Mouse (Mus musculus) forebrain, embryonic 15.5 days (tissue): ENCODE data around the gene Pif1. TPM values are rescaled to one million over a fixed set of nuclear protein-coding genes. Genes with fewer than 3 reads are reported as not detected.
A peak's percentile ranks its signal among the peaks of the same experiment; 100 is the strongest.

ENCODE experiments used
- ATAC-seq: fragments of 200-750 bp; cut with Nextera tagmentation; replicated peaks from 2 replicates; pipeline ENCODE4 v1.8.0; 2017; ENCODE audit warnings: mild to moderate bottlenecking, moderate TSS enrichment, moderate library complexity
- H3K27ac ChIP-seq: fragments of 300-500 bp; sonication (generic); replicated peaks from 2 replicates; pipeline ENCODE4 v1.5.1; 2015; ENCODE audit warnings: mild to moderate bottlenecking, inconsistent platforms
- H3K27me3 ChIP-seq: fragments of 300-500 bp; sonication (generic); 2 replicates; pipeline ENCODE4 v1.6.1; 2015; ENCODE audit warnings: inconsistent platforms
- H3K36me3 ChIP-seq: fragments of 300-500 bp; sonication (generic); 2 replicates; pipeline ENCODE4 v1.6.1; 2015; ENCODE audit warnings: mild to moderate bottlenecking, inconsistent platforms
- H3K4me1 ChIP-seq: fragments of 300-500 bp; sonication (generic); 2 replicates; pipeline ENCODE4 v1.6.1; 2015; ENCODE audit warnings: inconsistent platforms
- H3K4me2 ChIP-seq: fragments of 300-500 bp; sonication (generic); replicated peaks from 2 replicates; pipeline ENCODE4 v1.6.1; 2015; ENCODE audit warnings: mild to moderate bottlenecking, inconsistent platforms
- H3K4me3 ChIP-seq: fragments of 300-500 bp; sonication (generic); 2 replicates; pipeline ENCODE4 v1.5.1; 2015; ENCODE audit warnings: mild to moderate bottlenecking, inconsistent platforms
- H3K9ac ChIP-seq: fragments of 300-500 bp; sonication (generic); replicated peaks from 2 replicates; pipeline ENCODE4 v1.6.1; 2015; ENCODE audit warnings: mild to moderate bottlenecking, inconsistent platforms
- H3K9me3 ChIP-seq: fragments of 300-500 bp; sonication (generic); 2 replicates; pipeline ENCODE4 v1.6.1; 2016; ENCODE audit warnings: inconsistent platforms
- WGBS: fragments of 180-500 bp; shearing (Covaris S2); methylation state at CpG from one replicate; pipeline ENCODE4 v1.1.7; 2015; ENCODE audit warnings: mixed read lengths; 5-methylcytosine and 5-hydroxymethylcytosine counted together
- polyA plus RNA-seq: library from polyadenylated mRNA; unstranded; fragments of >200 nt; fragmentation: Nextera tagmentation; extraction: Ambion mirVana; gene quantifications from 2 replicates; pipeline ENCODE4 v1.2.1, GENCODE M21; 2015

The Pif1 gene
- polyA plus RNA-seq, 1 experiment from 2014 or later = 11.8 TPM

DNA sequence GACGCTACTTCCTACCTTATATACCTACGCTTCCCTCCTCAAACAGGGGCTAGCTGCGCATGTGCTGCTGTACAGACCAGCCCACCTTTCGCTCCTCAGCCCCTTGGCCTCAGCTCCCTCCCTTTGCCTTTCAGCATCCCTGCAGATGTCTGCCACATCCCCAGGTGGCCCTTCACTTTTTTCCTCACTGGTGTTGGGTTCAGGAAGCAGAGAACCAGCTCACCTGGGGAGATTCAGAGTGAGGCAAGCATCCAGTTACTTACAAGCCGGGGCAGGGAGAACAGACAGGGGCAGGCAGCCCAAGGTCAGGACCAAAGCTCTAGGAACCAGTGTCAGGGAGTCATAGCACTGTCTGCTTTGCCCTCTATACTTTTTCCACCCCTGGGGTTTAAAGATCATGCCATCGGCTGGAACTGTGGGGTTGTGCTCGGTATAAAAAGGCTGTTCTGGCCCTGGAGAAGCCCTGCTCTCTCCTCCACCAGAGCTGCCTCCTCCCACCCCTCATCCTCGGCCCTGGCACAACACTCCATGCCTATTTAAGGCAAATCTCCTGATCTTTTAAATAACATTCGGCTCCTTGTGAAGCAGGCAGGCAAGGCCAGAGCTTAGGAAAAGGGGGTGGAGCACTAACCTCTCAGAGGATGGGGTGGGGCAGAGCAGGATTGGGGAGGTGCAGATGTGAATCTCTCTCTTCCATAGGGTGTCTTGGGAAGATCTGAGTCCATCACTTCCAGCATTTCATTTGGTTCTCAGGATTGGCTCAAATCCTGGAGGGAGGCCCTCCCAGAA is 19.6 kb downstream of the Pif1 start:
- no peak overlapping the region for H3K9ac ChIP-seq
- H3K4me2 ChIP-seq = no peak overlapping the region
- H3K9me3 ChIP-seq = no peaks in the 10 kb centered on the region
- WGBS = 40% methylated on average over 9 of the region's 9 CpGs
- no peaks in the 10 kb centered on the region for H3K27me3 ChIP-seq
- H3K27ac ChIP-seq = no peak overlapping the region
- no peak overlapping the region for H3K4me3 ChIP-seq
- H3K36me3 ChIP-seq = no peaks in the 10 kb centered on the region
- no peak for ATAC-seq
- H3K4me1 ChIP-seq = peaks cover 3% of the 10 kb centered on the region; the same call in 1 of the 2 replicates

GRCm38 (mm10) chr9:65607120-65607519 is 20.2 kb downstream of the Pif1 start:
- Histone ChIP-seq H3K27me3 (no peaks in the 10 kb centered on the region), H3K4me3 (no peak overlapping the region), H3K9ac (no peak overlapping the region), H3K36me3 (no peaks in the 10 kb centered on the region), H3K27ac (no peak overlapping the region), H3K4me1 (peaks cover 3% of the 10 kb centered on the region; the same call in 1 of the 2 replicates), H3K4me2 (no peak overlapping the region), H3K9me3 (no peaks in the 10 kb centered on the region)
- ATAC-seq = no peak
- 50% methylated on average over 2 of the region's 2 CpGs for WGBS

GRCm38 (mm10) chr9:65611969-65612486 is 25.1 kb downstream of the Pif1 start:
- H3K27ac ChIP-seq = no peak overlapping the region
- no peak overlapping the region for H3K4me3 ChIP-seq
- H3K9ac ChIP-seq = no peak overlapping the region
- no peak for ATAC-seq
- H3K36me3 ChIP-seq = no peaks in the 10 kb centered on the region
- no peaks in the 10 kb centered on the region for H3K27me3 ChIP-seq
- no peaks in the 10 kb centered on the region for H3K4me1 ChIP-seq
- H3K4me2 ChIP-seq = no peak overlapping the region
- no peaks in the 10 kb centered on the region for H3K9me3 ChIP-seq
- 93% methylated on average over 5 of the region's 5 CpGs for WGBS

DNA sequence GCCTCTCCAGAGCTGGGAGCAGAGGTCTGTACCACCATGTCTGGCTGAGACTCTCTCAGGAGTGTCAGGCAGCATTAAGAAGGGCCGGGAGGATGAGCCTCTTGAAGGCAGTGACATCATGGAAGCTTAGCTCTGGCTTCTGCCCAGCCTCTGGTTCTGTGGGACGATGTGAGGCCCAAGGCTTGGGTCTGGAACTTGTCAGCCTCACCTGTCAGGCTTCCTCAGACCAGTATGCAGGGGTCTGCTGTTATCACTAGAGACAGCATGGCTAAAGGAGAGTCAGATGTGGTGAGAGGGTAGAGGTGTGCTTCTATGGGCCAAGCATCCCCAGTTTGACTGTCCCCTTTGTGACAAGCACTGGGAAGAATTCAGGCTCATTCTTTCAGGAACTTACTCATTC is 26.1 kb downstream of the Pif1 start:
- ATAC-seq = no peak
- Histone ChIP-seq H3K4me2 (no peak overlapping the region), H3K9me3 (no peaks in the 10 kb centered on the region), H3K27ac (no peak overlapping the region), H3K4me1 (no peaks in the 10 kb centered on the region), H3K36me3 (no peaks in the 10 kb centered on the region), H3K27me3 (no peaks in the 10 kb centered on the region), H3K4me3 (no peak overlapping the region), H3K9ac (no peak overlapping the region)
- WGBS = 74% methylated on average over 2 of the region's 2 CpGs

DNA sequence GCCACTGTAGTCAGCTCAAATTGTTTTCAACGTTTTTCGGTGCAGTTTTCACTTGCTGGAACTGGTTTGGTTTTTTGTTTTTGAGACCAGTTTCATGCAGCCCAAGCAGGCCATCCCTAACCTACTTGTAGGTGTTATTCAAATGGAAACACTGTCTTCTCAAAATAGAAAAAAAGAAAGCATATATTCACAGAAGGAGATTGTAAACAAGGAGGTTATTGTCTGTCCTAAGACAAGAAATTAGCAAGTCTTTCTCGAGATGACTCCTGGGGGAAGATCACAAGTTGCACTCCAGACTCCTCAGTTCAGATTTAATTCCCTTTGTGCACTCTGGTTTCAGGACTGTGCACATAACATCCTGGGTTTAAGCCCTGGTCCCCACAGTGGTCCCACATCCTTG is 32.4 kb downstream of the Pif1 start:
- no peak for ATAC-seq
- Histone ChIP-seq H3K4me3 (no peak overlapping the region), H3K36me3 (no peaks in the 10 kb centered on the region), H3K4me1 (no peaks in the 10 kb centered on the region), H3K4me2 (no peak overlapping the region), H3K27ac (no peak overlapping the region), H3K9ac (no peak overlapping the region), H3K27me3 (no peaks in the 10 kb centered on the region), H3K9me3 (no peaks in the 10 kb centered on the region)
- WGBS = 63% methylated on average over 3 of the region's 3 CpGs

DNA sequence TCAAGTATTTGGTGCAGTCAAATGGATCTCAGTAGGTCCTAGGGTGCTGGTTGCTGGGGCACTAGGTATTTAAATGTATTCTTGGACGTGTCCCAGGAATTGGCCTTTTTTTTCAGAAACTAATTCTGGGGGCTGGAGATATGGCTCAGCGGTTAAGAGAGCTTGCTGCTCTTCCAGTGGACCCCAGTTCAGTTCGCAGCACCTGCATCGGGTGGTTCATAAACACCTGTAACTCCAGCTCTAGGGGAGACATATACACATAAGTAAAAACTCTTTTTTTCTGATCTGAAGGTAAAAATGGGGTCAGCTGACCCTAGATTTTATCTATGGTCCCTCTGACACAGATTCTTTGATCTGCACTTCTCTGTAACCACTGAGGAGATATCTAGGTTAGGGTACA is 34.2 kb downstream of the Pif1 start:
- Histone ChIP-seq H3K4me1 (no peaks in the 10 kb centered on the region), H3K9me3 (no peaks in the 10 kb centered on the region), H3K4me3 (no peak overlapping the region), H3K9ac (no peak overlapping the region), H3K36me3 (no peaks in the 10 kb centered on the region), H3K27ac (no peak overlapping the region), H3K27me3 (no peaks in the 10 kb centered on the region), H3K4me2 (no peak overlapping the region)
- WGBS = 89% methylated on average over 4 of the region's 4 CpGs
- ATAC-seq = no peak

DNA sequence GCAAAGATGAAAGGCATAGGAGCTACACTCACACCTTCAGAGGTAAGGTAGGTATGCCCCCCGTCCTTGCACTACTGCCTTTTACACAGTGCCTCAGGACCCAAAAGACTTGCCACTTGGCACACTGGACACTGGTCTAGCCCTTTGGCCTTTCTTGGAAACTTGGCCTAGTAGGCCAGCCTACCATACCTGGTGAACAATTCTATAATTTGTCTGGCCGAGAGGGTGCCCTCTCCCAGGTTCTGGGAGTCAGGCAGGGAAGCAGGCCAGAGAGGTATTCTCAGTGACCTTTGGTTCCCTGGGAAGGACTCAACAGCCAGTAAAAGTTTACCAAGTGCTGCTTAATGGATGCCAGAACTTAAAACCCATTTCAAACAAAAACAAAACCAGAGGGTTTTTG is 34.7 kb downstream of the Pif1 start:
- Histone ChIP-seq H3K9ac (no peak overlapping the region), H3K27ac (no peak overlapping the region), H3K4me2 (no peak overlapping the region), H3K9me3 (no peaks in the 10 kb centered on the region), H3K4me1 (no peaks in the 10 kb centered on the region), H3K27me3 (no peaks in the 10 kb centered on the region), H3K4me3 (no peak overlapping the region), H3K36me3 (no peaks in the 10 kb centered on the region)
- WGBS = 81% methylated on average over 2 of the region's 2 CpGs
- ATAC-seq = no peak

- H3K4me2 ChIP-seq = no peak overlapping the region
- ATAC-seq = no peak
- no peak overlapping the region for H3K4me3 ChIP-seq
- H3K27me3 ChIP-seq = peaks cover 7% of the 10 kb centered on the region; the same call in 1 of the 2 replicates
- no peak overlapping the region for H3K9ac ChIP-seq
- WGBS = 91% methylated on average over 5 of the region's 5 CpGs
- no peaks in the 10 kb centered on the region for H3K4me1 ChIP-seq
- no peak overlapping the region for H3K27ac ChIP-seq
- H3K36me3 ChIP-seq = no peaks in the 10 kb centered on the region
- H3K9me3 ChIP-seq = no peaks in the 10 kb centered on the region
Observed at GRCm38 (mm10) chr9:65622826-65623225, 35.9 kb downstream of the Pif1 start.

DNA sequence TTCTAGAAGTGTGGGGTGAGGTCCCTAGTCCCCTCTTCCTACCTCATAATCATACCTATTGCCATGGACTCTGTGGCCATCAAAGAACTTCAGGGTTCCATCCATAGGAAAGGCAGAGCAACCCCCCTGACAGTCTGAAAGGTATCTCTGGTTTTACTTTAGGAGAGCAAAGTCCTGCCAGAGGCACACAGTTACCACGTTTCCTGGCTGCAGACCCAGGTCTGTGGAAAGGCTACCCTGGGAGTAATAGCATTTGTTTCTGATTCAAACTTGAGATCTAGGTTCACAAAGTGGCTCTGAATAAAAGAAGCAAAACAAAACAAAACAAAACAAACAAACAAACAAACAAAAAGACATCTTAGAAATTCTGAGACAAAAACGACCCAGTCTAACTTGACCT is 37.3 kb downstream of the Pif1 start:
- H3K4me3 ChIP-seq = no peak overlapping the region
- no peaks in the 10 kb centered on the region for H3K9me3 ChIP-seq
- 81% methylated on average over 2 of the region's 2 CpGs for WGBS
- no peak overlapping the region for H3K27ac ChIP-seq
- H3K9ac ChIP-seq = no peak overlapping the region
- H3K27me3 ChIP-seq = peaks cover 15% of the 10 kb centered on the region
- no peak for ATAC-seq
- no peak overlapping the region for H3K4me2 ChIP-seq
- no peaks in the 10 kb centered on the region for H3K36me3 ChIP-seq
- peaks cover 5% of the 10 kb centered on the region for H3K4me1 ChIP-seq

- Histone ChIP-seq H3K4me1 (peaks cover 20% of the 10 kb centered on the region), H3K9ac (peak within 1 kb of the TSS; percentile 55), H3K27me3 (peaks cover 45% of the 10 kb centered on the region), H3K9me3 (no peaks in the 10 kb centered on the region), H3K36me3 (no peaks in the 10 kb centered on the region), H3K27ac (no peak within 1 kb of the TSS), H3K4me2 (peak within 1 kb of the TSS; percentile 100), H3K4me3 (peak within 1 kb of the TSS; percentile 77)
- ATAC-seq = no peak
- 1% methylated on average over 36 of the region's 40 CpGs for WGBS
Observed at GRCm38 (mm10) chr9:65629025-65629766, 42.2 kb downstream of the Pif1 start, which contains the start of gene Rbpms2. Gene Rbpms2 (plus strand): TSS chr9:65629648.

GRCm38 (mm10) chr9:65629767-65630630 is 43.0 kb downstream of the Pif1 start:
- peak overlapping the region; percentile 100 for H3K4me2 ChIP-seq
- H3K27ac ChIP-seq = no peak overlapping the region
- peak; percentile 89 for ATAC-seq
- H3K4me3 ChIP-seq = peak overlapping the region; percentile 77
- H3K9me3 ChIP-seq = no peaks in the 10 kb centered on the region
- H3K36me3 ChIP-seq = no peaks in the 10 kb centered on the region
- H3K4me1 ChIP-seq = peaks cover 20% of the 10 kb centered on the region
- peaks cover 45% of the 10 kb centered on the region for H3K27me3 ChIP-seq
- WGBS = under 1% methylated on average over 45 of the region's 83 CpGs
- peak overlapping the region; percentile 55 for H3K9ac ChIP-seq
